Mouse (Mus musculus): Measurements from ENCODE around the gene Mmrn1.

GRCm38 (mm10) chr6:60987804-60988203 lies 63.0 kb downstream of the Mmrn1 start:
- TF ChIP-seq CTCF (IDR thresholded peaks at IDR 0.05; ENCODE audit: extremely low read depth, insufficient read depth, insufficient read length, insufficient replicate concordance) (no peak), POLR2A (IDR thresholded peaks at IDR 0.05; ENCODE audit: low read depth, low read length) (no peak)

All from spleen, adult 2 months (tissue).